Mouse (Mus musculus): Measurements from ENCODE around the gene C9orf72.

GRCm38 (mm10) chr4:35146597-35146996 lies 79.4 kb downstream of the C9orf72 start:
- TF ChIP-seq POLR2A (IDR thresholded peaks at IDR 0.05; ENCODE audit: insufficient read length, low read depth) (no peak), MYOG (IDR thresholded peaks at IDR 0.05; ENCODE audit: control insufficient read depth in 1 of 3, insufficient read depth in 1 of 3, insufficient read length in 2 of 3, low read depth in 2 of 3) (no peak), TCF3 (IDR thresholded peaks at IDR 0.05; ENCODE audit: insufficient read length, low read depth) (no peak), CEBPB (IDR thresholded peaks at IDR 0.05; ENCODE audit: insufficient read depth, poor library complexity, severe bottlenecking) (no peak), POLR2AphosphoS2 (IDR thresholded peaks at IDR 0.05; ENCODE audit: insufficient read length, low read depth) (no peak), MAX (IDR thresholded peaks at IDR 0.05; ENCODE audit: low read depth) (no peak), TCF12 (IDR thresholded peaks at IDR 0.05; ENCODE audit: insufficient read depth, poor library complexity, severe bottlenecking) (no peak), USF1 (IDR thresholded peaks at IDR 0.05; ENCODE audit: low read depth) (no peak), REST (IDR thresholded peaks at IDR 0.05; ENCODE audit: insufficient read depth, insufficient read length) (no peak), E2F4 (IDR thresholded peaks at IDR 0.05; ENCODE audit: insufficient read depth) (no peak), MYOD1 (IDR thresholded peaks at IDR 0.05; ENCODE audit: control insufficient read depth in 1 of 3, insufficient read length in 2 of 3, low read depth in 2 of 3) (no peak)
